Mouse (Mus musculus) lung, embryonic 16.5 days (tissue): Measurements from ENCODE around the gene Syp. TPM values are rescaled to one million over a fixed set of nuclear protein-coding genes. Genes with fewer than 3 reads are reported as not detected.
A peak's percentile ranks its signal among the peaks of the same experiment; 100 is the strongest.

Source experiments
- ATAC-seq: fragments of 200-750 bp; cut with Nextera tagmentation; 2 replicates; pipeline ENCODE4 v1.8.0; 2017; ENCODE audit warnings: low read depth, mild to moderate bottlenecking, moderate library complexity
- H3K27ac ChIP-seq: fragments of 300-500 bp; sonication (generic); 2 replicates; pipeline ENCODE4 v1.5.1; 2014; ENCODE audit warnings: mild to moderate bottlenecking, control low read depth, low read length
- H3K27me3 ChIP-seq: fragments of 300-500 bp; sonication (generic); 2 replicates; pipeline ENCODE4 v1.6.1; 2014; ENCODE audit warnings: low read depth, low read length, mixed read lengths; ENCODE audit not compliant: control insufficient read depth, insufficient read depth
- H3K36me3 ChIP-seq: fragments of 300-500 bp; sonication (generic); 2 replicates; pipeline ENCODE4 v1.6.1; 2014; ENCODE audit warnings: low read length; ENCODE audit not compliant: control insufficient read depth, insufficient read depth
- H3K4me1 ChIP-seq: fragments of 300-500 bp; sonication (generic); replicated peaks from 2 replicates; pipeline ENCODE4 v1.6.1; 2014; ENCODE audit warnings: low read length, mixed read lengths; ENCODE audit not compliant: control insufficient read depth, insufficient read depth
- H3K4me2 ChIP-seq: fragments of 300-500 bp; sonication (generic); 2 replicates; pipeline ENCODE4 v1.6.1; 2014; ENCODE audit warnings: low read depth, low read length, control low read depth
- H3K4me3 ChIP-seq: fragments of 300-500 bp; sonication (generic); 2 replicates; pipeline ENCODE4 v1.5.1; 2014; ENCODE audit warnings: mild to moderate bottlenecking, low read length, control low read depth
- H3K9ac ChIP-seq: fragments of 300-500 bp; sonication (generic); 2 replicates; pipeline ENCODE4 v1.6.1; 2014; ENCODE audit warnings: low read length, control low read depth
- H3K9me3 ChIP-seq: fragments of 300-500 bp; sonication (generic); 2 replicates; pipeline ENCODE4 v1.6.1; 2016; ENCODE audit warnings: low read length; ENCODE audit not compliant: control insufficient read depth
- WGBS: fragments of 180-500 bp; shearing (Covaris S2); extraction: QIAGEN DNeasy Blood & Tissue Kit; methylation state at CpG from one replicate; pipeline ENCODE4 v1.1.7; 2014; 5-methylcytosine and 5-hydroxymethylcytosine counted together
- polyA plus RNA-seq: library from polyadenylated mRNA; unstranded; fragments of >200 nt; fragmentation: Nextera tagmentation; extraction: Ambion mirVana; gene quantifications from 2 replicates; pipeline ENCODE4 v1.2.1, GENCODE M21; 2015

Syp gene
- 2.6 and 3.2 TPM in 2 replicates for polyA plus RNA-seq

DNA sequence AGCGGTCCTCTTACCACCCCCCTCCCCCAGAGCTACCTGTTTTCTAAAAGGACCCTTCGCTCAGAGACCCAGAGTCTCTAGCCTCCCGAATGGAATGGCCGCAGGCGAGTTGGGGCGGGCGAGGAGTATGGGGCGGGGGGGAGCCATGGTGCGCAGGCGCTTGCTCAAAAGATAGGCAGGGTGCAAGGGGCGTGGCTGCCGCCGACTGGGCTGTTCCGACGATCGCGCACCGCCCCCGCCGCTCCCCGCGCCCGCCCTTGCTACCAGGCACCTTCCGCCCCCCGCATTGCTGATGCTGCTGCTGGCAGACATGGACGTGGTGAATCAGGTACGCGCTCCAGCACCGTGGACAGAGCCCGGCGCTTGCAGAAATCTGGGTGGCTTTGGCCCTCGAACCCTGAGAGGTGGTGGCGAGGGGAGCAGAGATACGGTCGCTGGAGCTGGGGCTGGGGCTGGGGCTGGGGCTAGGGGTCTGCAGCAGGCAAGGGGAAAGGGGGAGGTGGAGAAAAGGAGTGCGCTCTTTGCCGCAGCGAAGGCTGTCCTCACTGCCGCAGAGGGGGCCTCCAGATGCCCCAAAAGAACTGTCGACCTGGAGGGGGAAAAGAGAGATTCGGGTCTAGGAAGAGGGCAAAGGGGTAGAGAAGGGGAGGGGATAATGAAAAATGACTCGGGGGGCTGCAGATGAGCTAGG is at the start of gene Syp:
TSS of gene Syp (plus strand) at position 71 of the 691 bp plus-strand sequence.
- Histone ChIP-seq H3K9ac (peak within 1 kb of the TSS; percentile 28), H3K4me3 (peak within 1 kb of the TSS; percentile 36), H3K4me2 (peak within 1 kb of the TSS; percentile 53), H3K36me3 (no peaks in the 10 kb centered on the region), H3K9me3 (no peaks in the 10 kb centered on the region), H3K27me3 (peaks cover 3% of the 10 kb centered on the region; the same call in 1 of the 2 replicates), H3K27ac (no peak within 1 kb of the TSS), H3K4me1 (no peaks in the 10 kb centered on the region)
- 12% methylated on average over 42 of the region's 42 CpGs for WGBS
- ATAC-seq = peak; percentile 88

DNA sequence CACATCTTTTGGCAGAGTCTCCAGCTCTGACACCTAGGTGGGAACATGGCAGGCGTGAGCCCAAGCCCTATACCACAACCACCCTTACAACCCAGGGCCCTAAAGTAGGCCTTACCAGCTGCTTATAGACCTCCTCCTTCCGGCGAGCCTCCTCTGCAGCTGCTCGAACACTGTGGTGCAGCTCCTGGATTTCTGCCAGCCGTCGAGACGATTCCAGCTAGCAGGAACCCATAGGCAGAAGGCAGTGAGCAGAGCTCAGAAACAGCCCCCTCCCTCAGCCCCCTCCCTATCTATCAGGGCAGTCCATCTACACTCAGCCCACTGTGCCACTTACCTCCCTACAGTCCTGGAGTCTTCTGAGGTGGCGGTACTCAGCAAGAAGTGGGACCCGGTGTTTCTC is 42.9 kb upstream of the Syp start:
- no peaks in the 10 kb centered on the region for H3K27me3 ChIP-seq
- no peak overlapping the region for H3K27ac ChIP-seq
- no peak overlapping the region for H3K4me2 ChIP-seq
- H3K4me3 ChIP-seq = no peak overlapping the region
- H3K9me3 ChIP-seq = no peaks in the 10 kb centered on the region
- no peaks in the 10 kb centered on the region for H3K4me1 ChIP-seq
- WGBS = 66% methylated on average over 9 of the region's 9 CpGs
- peaks cover 3% of the 10 kb centered on the region; the same call in 1 of the 2 replicates for H3K36me3 ChIP-seq
- no peak for ATAC-seq
- H3K9ac ChIP-seq = no peak overlapping the region

DNA sequence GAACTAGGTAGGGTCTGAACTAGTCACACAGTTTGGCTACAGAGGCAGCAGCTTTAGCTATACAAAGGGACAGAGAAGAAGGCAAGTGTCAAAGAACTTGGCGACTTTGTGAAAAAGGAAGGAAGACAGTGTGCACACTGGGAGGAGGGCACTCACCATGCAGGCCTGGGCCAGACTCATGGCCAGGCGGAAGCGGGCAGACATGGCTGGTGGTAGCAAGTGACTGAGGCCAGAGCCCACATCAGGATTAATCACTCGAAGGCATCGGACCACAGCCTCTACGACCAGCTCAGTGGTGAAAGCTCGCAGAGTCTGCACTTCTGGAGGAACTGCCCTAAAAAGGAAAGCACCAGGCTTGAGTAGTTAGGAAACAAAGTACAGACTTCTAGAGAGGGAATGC is 34.3 kb upstream of the Syp start:
- no peak for ATAC-seq
- H3K4me2 ChIP-seq = no peak overlapping the region; the same call in 1 of the 2 replicates
- no peak overlapping the region; the same call in 1 of the 2 replicates for H3K9ac ChIP-seq
- H3K9me3 ChIP-seq = no peaks in the 10 kb centered on the region
- H3K27me3 ChIP-seq = no peaks in the 10 kb centered on the region
- no peaks in the 10 kb centered on the region for H3K36me3 ChIP-seq
- H3K27ac ChIP-seq = no peak overlapping the region
- H3K4me1 ChIP-seq = peaks cover 3% of the 10 kb centered on the region; the same call in 1 of the 2 replicates
- no peak overlapping the region; the same call in 1 of the 2 replicates for H3K4me3 ChIP-seq
- WGBS = 88% methylated on average over 7 of the region's 7 CpGs

DNA sequence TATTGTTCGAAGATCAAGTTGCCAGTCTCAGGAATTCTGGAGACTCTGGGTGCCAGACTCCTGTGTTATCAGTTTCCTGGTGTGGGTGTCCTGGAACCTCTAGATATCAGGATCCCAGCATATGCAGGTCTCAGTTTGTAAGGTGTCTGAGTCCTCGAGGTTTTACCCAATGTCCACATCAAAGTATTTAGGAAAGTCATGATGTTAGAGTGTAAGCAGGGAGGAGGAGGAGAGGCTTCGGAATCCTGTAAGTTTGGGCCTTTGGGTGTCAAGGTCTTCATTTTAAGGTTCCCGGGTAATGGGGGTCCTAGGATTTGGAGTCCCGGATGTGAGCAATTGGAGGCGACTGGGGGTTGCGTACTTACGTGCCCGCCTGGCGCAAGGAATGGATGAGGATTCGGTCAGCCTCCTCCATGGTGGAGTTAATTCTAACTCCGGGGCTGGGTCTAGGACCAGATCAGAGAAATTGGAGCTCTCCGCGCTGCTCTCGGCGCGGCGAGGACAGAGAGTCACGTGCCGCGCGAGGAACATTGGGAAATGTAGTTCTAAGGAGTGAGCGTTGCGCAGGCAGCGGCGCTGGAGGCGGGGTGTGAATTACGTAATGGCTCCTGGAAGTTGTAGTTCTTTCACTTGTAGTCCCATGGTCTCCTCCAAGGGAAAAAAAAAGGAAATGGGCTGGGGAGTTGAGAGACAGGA is 33.2 kb upstream of the Syp start, which contains the start of gene Ccdc22:
TSS of gene Ccdc22 (minus strand) at position 639 of the 696 bp plus-strand sequence.
- Histone ChIP-seq H3K4me2 (peak within 1 kb of the TSS; percentile 59), H3K27me3 (no peaks in the 10 kb centered on the region), H3K4me1 (peaks cover 3% of the 10 kb centered on the region; the same call in 1 of the 2 replicates), H3K27ac (0 out of 2 replicates have a peak within 1 kb of the TSS, but pooled peaks have one; percentile 18), H3K4me3 (peak within 1 kb of the TSS; percentile 50), H3K36me3 (no peaks in the 10 kb centered on the region), H3K9me3 (no peaks in the 10 kb centered on the region), H3K9ac (peak within 1 kb of the TSS; percentile 54)
- ATAC-seq = peak; percentile 95
- 17% methylated on average over 28 of the region's 28 CpGs for WGBS

DNA sequence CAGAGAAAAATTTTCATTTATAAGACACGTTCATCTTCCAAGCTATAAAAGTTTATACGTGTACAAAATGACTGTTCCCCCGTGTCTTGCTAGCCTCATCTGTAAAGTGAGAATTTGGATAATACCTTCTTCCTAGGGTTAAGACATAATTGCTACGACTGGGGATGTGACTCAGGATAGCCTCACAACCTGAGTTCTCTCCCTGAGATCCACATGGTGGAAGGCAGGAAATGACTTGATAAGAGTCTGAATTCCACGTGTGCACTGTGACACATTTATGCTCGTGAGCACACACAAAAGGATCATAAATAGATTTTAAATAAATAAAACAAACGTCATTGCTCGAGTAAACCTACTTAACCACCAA is 32.7 kb upstream of the Syp start:
- no peak overlapping the region for H3K27ac ChIP-seq
- H3K4me1 ChIP-seq = peaks cover 3% of the 10 kb centered on the region; the same call in 1 of the 2 replicates
- H3K36me3 ChIP-seq = no peaks in the 10 kb centered on the region
- WGBS = 34% methylated on average over 8 of the region's 8 CpGs
- peak; percentile 25; the same call in 1 of the 2 replicates for ATAC-seq
- no peak overlapping the region for H3K9ac ChIP-seq
- peak overlapping the region; percentile 29; the same call in 1 of the 2 replicates for H3K4me2 ChIP-seq
- no peaks in the 10 kb centered on the region for H3K27me3 ChIP-seq
- H3K9me3 ChIP-seq = no peaks in the 10 kb centered on the region
- H3K4me3 ChIP-seq = no peak overlapping the region

DNA sequence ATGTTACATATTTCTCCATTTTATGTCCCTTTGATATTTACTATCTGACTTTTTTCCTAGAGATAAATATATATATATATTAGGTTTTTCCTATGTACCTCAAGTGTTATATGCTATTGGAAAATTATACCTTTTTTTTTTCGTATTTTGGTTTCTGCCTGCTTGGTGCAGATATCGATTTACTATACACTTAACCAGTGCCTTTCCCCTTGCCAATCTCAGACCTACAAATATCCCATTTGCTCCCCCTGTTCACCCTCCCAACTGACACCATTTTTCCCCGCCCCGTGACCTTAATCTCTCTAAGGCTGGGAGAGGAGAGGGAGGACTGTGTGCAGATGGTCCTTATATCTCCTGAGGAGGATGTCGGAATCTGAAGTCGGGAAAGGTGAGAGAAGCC is 31.5 kb upstream of the Syp start, which contains the start of gene Cacna1f:
TSS of gene Cacna1f (plus strand) at position 301 of the 400 bp plus-strand sequence.
- Histone ChIP-seq H3K36me3 (no peaks in the 10 kb centered on the region), H3K27me3 (no peaks in the 10 kb centered on the region), H3K27ac (no peak within 1 kb of the TSS), H3K9me3 (no peaks in the 10 kb centered on the region), H3K4me3 (no peak within 1 kb of the TSS), H3K9ac (no peak within 1 kb of the TSS), H3K4me2 (no peak within 1 kb of the TSS), H3K4me1 (peaks cover 3% of the 10 kb centered on the region; the same call in 1 of the 2 replicates)
- ATAC-seq = no peak
- 75% methylated on average over 6 of the region's 6 CpGs for WGBS

DNA sequence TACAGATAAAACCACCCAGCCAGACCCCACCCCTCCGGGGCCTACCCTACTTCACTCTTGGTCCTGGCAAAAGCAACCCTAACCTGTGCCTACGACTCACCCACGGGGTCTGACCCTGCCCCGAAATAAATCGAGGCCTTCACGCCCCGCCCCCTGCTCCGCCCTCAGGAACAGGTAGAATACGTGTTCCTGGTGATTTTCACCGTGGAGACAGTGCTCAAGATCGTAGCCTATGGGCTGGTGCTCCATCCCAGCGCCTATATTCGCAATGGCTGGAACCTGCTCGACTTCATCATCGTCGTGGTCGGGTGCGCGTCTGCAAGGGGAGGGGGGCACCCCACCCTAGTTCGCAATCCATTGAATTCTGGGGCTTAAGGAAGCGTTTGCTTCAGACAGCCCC is 28.2 kb upstream of the Syp start:
- H3K9ac ChIP-seq = peak overlapping the region; percentile 39; the same call in 1 of the 2 replicates
- H3K27ac ChIP-seq = no peak overlapping the region
- H3K9me3 ChIP-seq = no peaks in the 10 kb centered on the region
- H3K36me3 ChIP-seq = no peaks in the 10 kb centered on the region
- peak overlapping the region; percentile 60 for H3K4me2 ChIP-seq
- no peaks in the 10 kb centered on the region for H3K27me3 ChIP-seq
- WGBS = 25% methylated on average over 21 of the region's 21 CpGs
- peak overlapping the region; percentile 43 for H3K4me3 ChIP-seq
- ATAC-seq = no peak
- H3K4me1 ChIP-seq = no peaks in the 10 kb centered on the region

DNA sequence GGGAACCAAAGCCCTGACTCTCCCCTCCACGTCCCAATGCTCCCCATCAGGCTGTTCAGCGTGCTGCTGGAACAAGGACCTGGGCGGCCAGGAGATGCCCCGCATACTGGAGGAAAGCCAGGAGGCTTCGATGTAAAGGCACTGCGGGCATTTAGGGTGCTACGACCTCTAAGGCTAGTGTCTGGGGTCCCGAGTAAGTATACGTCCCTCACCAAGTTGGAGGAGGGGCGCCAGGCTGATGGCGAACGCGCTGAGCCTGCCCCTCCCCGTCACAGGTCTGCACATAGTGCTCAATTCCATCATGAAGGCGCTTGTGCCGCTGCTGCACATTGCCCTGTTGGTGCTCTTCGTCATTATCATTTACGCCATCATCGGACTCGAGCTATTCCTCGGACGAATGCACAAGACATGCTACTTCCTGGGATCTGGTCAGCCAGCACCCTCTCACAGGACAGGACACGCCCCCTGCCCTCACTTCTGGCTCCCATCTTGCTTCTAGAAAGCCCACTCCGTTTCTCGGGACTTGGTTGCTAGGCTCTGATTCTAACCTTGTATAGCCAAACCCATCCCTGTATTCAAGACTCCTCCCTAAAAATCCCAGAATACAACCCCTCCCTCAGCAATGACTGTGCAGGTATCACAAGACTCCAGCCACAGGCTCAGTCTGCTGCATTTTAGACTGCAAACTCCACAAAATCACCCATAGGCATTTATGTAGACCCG is 27.6 kb upstream of the Syp start:
- H3K27ac ChIP-seq = no peak overlapping the region
- no peaks in the 10 kb centered on the region for H3K27me3 ChIP-seq
- H3K4me2 ChIP-seq = peak overlapping the region; percentile 60
- WGBS = 22% methylated on average over 26 of the region's 26 CpGs
- peak overlapping the region; percentile 39; the same call in 1 of the 2 replicates for H3K9ac ChIP-seq
- peak overlapping the region; percentile 43 for H3K4me3 ChIP-seq
- no peaks in the 10 kb centered on the region for H3K4me1 ChIP-seq
- ATAC-seq = peak; percentile 23; the same call in 1 of the 2 replicates
- no peaks in the 10 kb centered on the region for H3K36me3 ChIP-seq
- H3K9me3 ChIP-seq = no peaks in the 10 kb centered on the region
